Mouse (Mus musculus) heart, adult 2 months (tissue): ENCODE data around the gene Mindy4.

Experiments
- CTCF ChIP-seq: fragments of 200-600 bp; IDR thresholded peaks from 2 replicates; pipeline ENCODE4 v1.8.1; 2022; ENCODE audit warnings: antibody characterized with exemption, mild to moderate bottlenecking, moderate library complexity
- EP300 ChIP-seq: fragments of 200-500 bp; IDR thresholded peaks from 2 replicates; pipeline ENCODE4 v1.6.1; 2011; ENCODE audit warnings: low read depth, low read length, control low read depth; ENCODE audit not compliant: insufficient read depth
- POLR2A ChIP-seq: fragments of 200-500 bp; IDR thresholded peaks from 2 replicates; pipeline ENCODE4 v1.6.1; 2011; ENCODE audit warnings: mild to moderate bottlenecking, low read depth, low read length, control low read depth; ENCODE audit not compliant: insufficient read depth

GRCm38 (mm10) chr6:55175892-55176291, 27.3 kb upstream of the Mindy4 start:
- TF ChIP-seq POLR2A, result no peak
- no peak for TF ChIP-seq CTCF
- TF ChIP-seq EP300, result no peak
